Mouse (Mus musculus): Measurements from ENCODE around the gene Map3k1.
"Not testable (repeated sequence)": the region's sequence is repeated elsewhere in the genome, so short reads cannot be mapped to it uniquely, and the experiment has no call there.

Gene Map3k1

DNA sequence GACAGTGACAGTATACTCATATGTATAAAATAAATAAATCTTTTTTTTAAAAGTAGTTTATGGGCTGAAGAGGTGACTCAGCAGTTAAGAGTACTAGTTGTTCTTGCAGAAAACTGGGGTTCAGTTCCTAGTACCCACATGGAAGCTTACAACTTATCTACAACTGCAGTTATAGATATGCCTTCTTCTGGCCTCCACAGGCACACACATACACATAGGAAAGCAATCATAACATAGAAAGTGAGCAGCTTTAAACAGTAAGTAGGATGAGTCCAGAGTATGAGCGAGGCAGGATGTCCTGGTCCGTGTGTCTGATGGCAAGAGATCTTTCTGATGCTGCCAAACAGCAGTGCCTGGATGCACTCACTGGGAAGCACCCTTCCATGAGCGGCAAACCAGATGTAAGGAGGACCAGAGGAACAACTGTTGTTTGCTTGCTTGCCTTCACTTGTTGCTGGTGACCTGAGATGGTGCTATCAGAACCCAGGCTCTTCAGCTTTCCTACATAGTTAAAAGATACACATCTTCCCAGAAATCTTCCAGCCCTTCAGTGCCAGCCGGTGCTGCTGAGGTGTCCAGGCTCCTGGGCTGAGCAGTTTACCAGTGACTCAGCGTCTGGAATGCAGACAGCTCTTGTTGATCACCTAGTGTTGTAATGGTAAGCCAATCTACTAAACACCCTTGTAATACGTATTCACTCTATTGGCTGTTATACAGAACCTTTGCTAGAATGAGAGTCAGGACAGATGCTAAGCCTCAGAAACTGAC lies 64.4 kb downstream of the Map3k1 start:
- no peak for DNase-seq (ENCODE audit: low read depth, low spot score)

GRCm38 (mm10) chr13:111741991-111742615 lies 66.7 kb downstream of the Map3k1 start:
- DNase-seq (ENCODE audit: low read depth, low spot score) = peak; percentile 69

GRCm38 (mm10) chr13:111741204-111741990 lies 67.4 kb downstream of the Map3k1 start:
- no peak for DNase-seq (ENCODE audit: low read depth, low spot score)

- no peak for DNase-seq (ENCODE audit: low read depth, low spot score)
Measured at GRCm38 (mm10) chr13:111726898-111727297, 81.9 kb downstream of the Map3k1 start.

- peak; percentile 97 for DNase-seq (ENCODE audit: low read depth, low spot score)
Measured at GRCm38 (mm10) chr13:111725165-111726077, 83.4 kb downstream of the Map3k1 start.

GRCm38 (mm10) chr13:111724811-111725164 lies 84.0 kb downstream of the Map3k1 start:
- no peak for DNase-seq (ENCODE audit: low read depth, low spot score)

- DNase-seq (ENCODE audit: low read depth, low spot score) = no peak
Measured at GRCm38 (mm10) chr13:111719726-111720125, 89.1 kb downstream of the Map3k1 start.

- no peak for DNase-seq (ENCODE audit: low read depth, low spot score)
Measured at GRCm38 (mm10) chr13:111710531-111710930, 98.3 kb downstream of the Map3k1 start.

DNA sequence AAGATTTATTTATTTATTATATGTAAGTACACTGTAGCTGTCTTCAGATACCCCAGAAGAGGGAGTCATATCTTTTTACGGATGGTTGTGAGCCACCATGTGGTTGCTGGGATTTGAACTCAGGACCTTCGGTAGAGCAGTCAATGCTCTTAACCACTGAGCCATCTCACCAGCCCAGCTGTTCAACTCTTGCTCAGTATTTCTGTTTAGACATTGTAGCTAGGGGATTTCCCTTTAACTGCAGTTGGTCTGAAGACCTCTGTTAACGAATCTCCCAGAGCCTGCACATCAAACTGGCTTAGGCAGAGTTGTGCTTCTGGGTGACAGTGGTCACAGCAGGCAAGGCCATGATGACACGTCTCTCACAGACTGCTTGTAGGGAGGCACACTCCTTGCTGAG lies 104.8 kb downstream of the Map3k1 start:
- not testable (repeated sequence) for DNase-seq (ENCODE audit: low read depth, low spot score)

DNA sequence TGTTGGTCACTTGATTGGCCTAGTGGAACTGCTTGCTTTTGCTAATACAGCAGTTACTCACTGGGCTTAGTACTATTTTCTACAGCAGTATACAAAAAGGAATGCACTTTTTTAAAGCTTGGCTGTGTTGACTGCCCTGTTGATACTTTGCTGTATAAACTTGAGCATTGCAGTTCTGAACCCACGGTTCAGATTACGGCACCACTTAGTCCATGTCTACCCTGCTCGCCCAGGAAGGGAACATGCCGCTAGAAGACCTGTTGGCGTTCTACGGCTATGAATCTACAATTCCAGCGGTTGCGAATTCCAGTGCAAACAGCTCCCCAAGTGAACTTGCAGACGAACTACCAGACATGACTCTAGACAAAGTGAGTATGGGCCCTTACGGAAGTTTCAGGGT lies 105.4 kb downstream of the Map3k1 start:
- no peak for DNase-seq (ENCODE audit: low read depth, low spot score)
